Mouse (Mus musculus) lung, embryonic 16.5 days (tissue): ENCODE measurements around the gene Pgp. TPM values are rescaled to one million over a fixed set of nuclear protein-coding genes. Genes with fewer than 3 reads are reported as not detected.
A peak's percentile ranks its signal among the peaks of the same experiment; 100 is the strongest.

Experiments
- ATAC-seq: fragments of 200-750 bp; cut with Nextera tagmentation; 2 replicates; pipeline ENCODE4 v1.8.0; 2017; ENCODE audit warnings: low read depth, mild to moderate bottlenecking, moderate library complexity
- H3K27ac ChIP-seq: fragments of 300-500 bp; sonication (generic); 2 replicates; pipeline ENCODE4 v1.5.1; 2014; ENCODE audit warnings: mild to moderate bottlenecking, control low read depth, low read length
- H3K27me3 ChIP-seq: fragments of 300-500 bp; sonication (generic); 2 replicates; pipeline ENCODE4 v1.6.1; 2014; ENCODE audit warnings: low read depth, low read length, mixed read lengths; ENCODE audit not compliant: control insufficient read depth, insufficient read depth
- H3K36me3 ChIP-seq: fragments of 300-500 bp; sonication (generic); 2 replicates; pipeline ENCODE4 v1.6.1; 2014; ENCODE audit warnings: low read length; ENCODE audit not compliant: control insufficient read depth, insufficient read depth
- H3K4me1 ChIP-seq: fragments of 300-500 bp; sonication (generic); replicated peaks from 2 replicates; pipeline ENCODE4 v1.6.1; 2014; ENCODE audit warnings: low read length, mixed read lengths; ENCODE audit not compliant: control insufficient read depth, insufficient read depth
- H3K4me2 ChIP-seq: fragments of 300-500 bp; sonication (generic); 2 replicates; pipeline ENCODE4 v1.6.1; 2014; ENCODE audit warnings: low read depth, low read length, control low read depth
- H3K4me3 ChIP-seq: fragments of 300-500 bp; sonication (generic); 2 replicates; pipeline ENCODE4 v1.5.1; 2014; ENCODE audit warnings: mild to moderate bottlenecking, low read length, control low read depth
- H3K9ac ChIP-seq: fragments of 300-500 bp; sonication (generic); 2 replicates; pipeline ENCODE4 v1.6.1; 2014; ENCODE audit warnings: low read length, control low read depth
- H3K9me3 ChIP-seq: fragments of 300-500 bp; sonication (generic); 2 replicates; pipeline ENCODE4 v1.6.1; 2016; ENCODE audit warnings: low read length; ENCODE audit not compliant: control insufficient read depth
- WGBS: fragments of 180-500 bp; shearing (Covaris S2); extraction: QIAGEN DNeasy Blood & Tissue Kit; methylation state at CpG from one replicate; pipeline ENCODE4 v1.1.7; 2014; 5-methylcytosine and 5-hydroxymethylcytosine counted together
- polyA plus RNA-seq: library from polyadenylated mRNA; unstranded; fragments of >200 nt; fragmentation: Nextera tagmentation; extraction: Ambion mirVana; gene quantifications from 2 replicates; pipeline ENCODE4 v1.2.1, GENCODE M21; 2015

Pgp gene
- polyA plus RNA-seq, 1 experiment from 2014 or later: 50.6 TPM

- Histone ChIP-seq H3K9ac (peak overlapping the region; percentile 74), H3K36me3 (no peaks in the 10 kb centered on the region), H3K4me1 (peaks cover 9% of the 10 kb centered on the region), H3K4me3 (peak overlapping the region; percentile 72), H3K27ac (no peak overlapping the region), H3K4me2 (peak overlapping the region; percentile 100), H3K9me3 (no peaks in the 10 kb centered on the region), H3K27me3 (peaks cover 32% of the 10 kb centered on the region)
- WGBS: under 1% methylated on average over 44 of the region's 81 CpGs
- ATAC-seq: peak; percentile 74
These were observed 18.6 kb downstream of the Pgp start for GRCm38 (mm10) chr17:24488662-24489264.

DNA sequence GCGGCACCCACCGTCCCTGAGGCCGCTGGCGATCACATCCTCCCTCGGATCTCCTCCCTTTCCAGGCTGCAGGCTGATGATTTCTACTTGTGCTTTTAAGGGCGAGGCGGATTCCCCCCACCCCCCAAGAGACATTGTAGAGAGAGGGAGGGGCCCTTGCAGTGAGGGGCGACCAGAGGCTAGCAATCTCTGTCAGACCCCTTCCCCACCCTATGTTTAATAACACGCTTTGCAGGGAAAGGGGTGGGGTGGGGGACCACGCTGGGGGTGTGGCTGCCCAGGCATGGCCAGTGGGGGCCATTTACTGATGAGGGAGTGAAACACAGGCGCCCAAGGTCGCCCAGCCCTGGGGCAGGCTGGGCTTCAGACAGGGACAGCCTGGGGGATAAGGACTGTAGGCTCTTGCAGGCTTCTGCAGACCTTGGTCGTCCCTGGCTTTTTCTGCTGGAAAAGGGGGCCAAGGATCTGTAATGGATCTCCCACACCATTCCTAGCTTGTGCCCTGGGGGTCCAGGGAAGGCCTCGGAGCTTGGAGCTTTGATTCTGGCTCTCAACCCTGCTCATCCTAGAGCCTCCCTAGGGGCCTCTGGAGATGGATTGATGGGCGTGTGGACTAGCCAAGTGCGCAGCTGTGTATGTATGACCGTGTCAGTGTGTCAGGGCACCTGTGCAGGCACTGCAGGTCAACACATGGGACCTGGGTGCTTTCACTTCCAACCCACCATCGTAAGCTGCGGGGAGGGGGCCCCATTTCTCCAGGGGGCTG is 19.3 kb downstream of the Pgp start:
- peaks cover 9% of the 10 kb centered on the region for H3K4me1 ChIP-seq
- ATAC-seq: 0 out of 2 replicates have a peak, but pooled peaks have one; percentile 24
- peak overlapping the region; percentile 100 for H3K4me2 ChIP-seq
- no peaks in the 10 kb centered on the region for H3K9me3 ChIP-seq
- H3K4me3 ChIP-seq: peak overlapping the region; percentile 72
- no peaks in the 10 kb centered on the region for H3K36me3 ChIP-seq
- peak overlapping the region; percentile 74 for H3K9ac ChIP-seq
- peaks cover 32% of the 10 kb centered on the region for H3K27me3 ChIP-seq
- WGBS: 19% methylated on average over 19 of the region's 19 CpGs
- no peak overlapping the region for H3K27ac ChIP-seq

GRCm38 (mm10) chr17:24490399-24490798 is 20.2 kb downstream of the Pgp start:
- no peaks in the 10 kb centered on the region for H3K36me3 ChIP-seq
- no peak for ATAC-seq
- no peak overlapping the region for H3K4me3 ChIP-seq
- H3K27ac ChIP-seq: no peak overlapping the region
- WGBS: 66% methylated on average over 4 of the region's 4 CpGs
- no peaks in the 10 kb centered on the region for H3K9me3 ChIP-seq
- H3K4me1 ChIP-seq: peaks cover 9% of the 10 kb centered on the region
- H3K27me3 ChIP-seq: peaks cover 32% of the 10 kb centered on the region
- no peak overlapping the region for H3K9ac ChIP-seq
- no peak overlapping the region for H3K4me2 ChIP-seq

- WGBS: 45% methylated on average over 2 of the region's 2 CpGs
- H3K9ac ChIP-seq: no peak overlapping the region
- H3K4me3 ChIP-seq: no peak overlapping the region
- no peaks in the 10 kb centered on the region for H3K4me1 ChIP-seq
- H3K27me3 ChIP-seq: peaks cover 7% of the 10 kb centered on the region
- H3K9me3 ChIP-seq: no peaks in the 10 kb centered on the region
- no peak for ATAC-seq
- no peak overlapping the region for H3K27ac ChIP-seq
- H3K36me3 ChIP-seq: no peaks in the 10 kb centered on the region
- H3K4me2 ChIP-seq: no peak overlapping the region
These were observed 24.6 kb downstream of the Pgp start for GRCm38 (mm10) chr17:24494627-24495335.

- Histone ChIP-seq H3K9me3 (no peaks in the 10 kb centered on the region), H3K36me3 (no peaks in the 10 kb centered on the region), H3K4me2 (no peak overlapping the region), H3K4me1 (no peaks in the 10 kb centered on the region), H3K9ac (no peak overlapping the region), H3K4me3 (no peak overlapping the region), H3K27me3 (peaks cover 2% of the 10 kb centered on the region), H3K27ac (no peak overlapping the region)
- no peak for ATAC-seq
- WGBS: 73% methylated on average over 3 of the region's 3 CpGs
These were observed 25.3 kb downstream of the Pgp start for GRCm38 (mm10) chr17:24495443-24495842.

GRCm38 (mm10) chr17:24496026-24496425 is 25.8 kb downstream of the Pgp start:
- no peak overlapping the region for H3K4me3 ChIP-seq
- H3K4me1 ChIP-seq: no peaks in the 10 kb centered on the region
- peaks cover 2% of the 10 kb centered on the region; the same call in 1 of the 2 replicates for H3K27me3 ChIP-seq
- no peaks in the 10 kb centered on the region for H3K9me3 ChIP-seq
- H3K4me2 ChIP-seq: no peak overlapping the region
- H3K9ac ChIP-seq: no peak overlapping the region
- H3K36me3 ChIP-seq: no peaks in the 10 kb centered on the region
- H3K27ac ChIP-seq: no peak overlapping the region
- no peak for ATAC-seq
- WGBS: 81% methylated on average over 1 of the region's 1 CpGs

GRCm38 (mm10) chr17:24502208-24502607 is 32.0 kb downstream of the Pgp start:
- Histone ChIP-seq H3K27ac (no peak overlapping the region), H3K36me3 (no peaks in the 10 kb centered on the region), H3K27me3 (no peaks in the 10 kb centered on the region), H3K9me3 (no peaks in the 10 kb centered on the region), H3K9ac (no peak overlapping the region), H3K4me2 (no peak overlapping the region), H3K4me3 (no peak overlapping the region), H3K4me1 (0 out of 2 replicates have a peak, but pooled peaks cover 2% of the 10 kb centered on the region)
- 38% methylated on average over 11 of the region's 11 CpGs for WGBS
- no peak for ATAC-seq

DNA sequence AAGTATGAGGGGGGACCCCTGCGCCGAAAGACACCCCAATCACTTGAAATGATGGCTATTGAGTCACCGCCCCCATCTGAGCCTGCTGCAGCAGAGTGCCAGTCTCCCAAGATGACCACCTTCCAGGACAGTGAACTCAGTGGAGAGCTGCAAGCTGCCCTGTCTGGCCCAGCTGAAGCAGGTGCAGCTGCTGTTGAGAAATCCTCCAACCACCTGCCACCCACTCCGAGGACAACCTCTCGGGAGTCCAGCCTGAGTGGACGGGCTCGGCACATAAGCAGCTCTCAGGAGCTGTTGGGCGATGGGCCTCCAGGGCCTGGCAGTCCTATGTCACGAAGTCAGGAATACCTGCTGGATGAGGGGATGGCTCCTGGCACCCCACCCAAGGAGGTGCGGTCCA is 33.9 kb downstream of the Pgp start:
- no peak for ATAC-seq
- peaks cover 8% of the 10 kb centered on the region for H3K36me3 ChIP-seq
- H3K4me1 ChIP-seq: 0 out of 2 replicates have a peak, but pooled peaks cover 2% of the 10 kb centered on the region
- WGBS: 80% methylated on average over 10 of the region's 10 CpGs
- no peaks in the 10 kb centered on the region for H3K27me3 ChIP-seq
- H3K9me3 ChIP-seq: no peaks in the 10 kb centered on the region
- no peak overlapping the region for H3K4me2 ChIP-seq
- H3K9ac ChIP-seq: no peak overlapping the region
- H3K4me3 ChIP-seq: no peak overlapping the region
- no peak overlapping the region for H3K27ac ChIP-seq

- H3K27me3 ChIP-seq: no peaks in the 10 kb centered on the region
- ATAC-seq: no peak
- no peak overlapping the region for H3K4me3 ChIP-seq
- peaks cover 21% of the 10 kb centered on the region for H3K36me3 ChIP-seq
- no peak overlapping the region for H3K27ac ChIP-seq
- WGBS: 88% methylated on average over 30 of the region's 30 CpGs
- H3K4me2 ChIP-seq: no peak overlapping the region
- no peaks in the 10 kb centered on the region for H3K9me3 ChIP-seq
- 0 out of 2 replicates have a peak, but pooled peaks cover 2% of the 10 kb centered on the region for H3K4me1 ChIP-seq
- H3K9ac ChIP-seq: no peak overlapping the region
These were observed 35.2 kb downstream of the Pgp start for GRCm38 (mm10) chr17:24505286-24505955.
